Mouse (Mus musculus) ES-Bruce4 (cell line): ENCODE results near the gene Sfxn1.

Source experiments
- CTCF ChIP-seq: IDR thresholded peaks from one replicate; pipeline ENCODE4 v1.8.1; 2011; ENCODE audit warnings: low read depth, low read length
- POLR2A ChIP-seq: IDR thresholded peaks from one replicate; pipeline ENCODE4 v1.8.1; 2011; ENCODE audit warnings: low read length; ENCODE audit not compliant: insufficient read depth

DNA sequence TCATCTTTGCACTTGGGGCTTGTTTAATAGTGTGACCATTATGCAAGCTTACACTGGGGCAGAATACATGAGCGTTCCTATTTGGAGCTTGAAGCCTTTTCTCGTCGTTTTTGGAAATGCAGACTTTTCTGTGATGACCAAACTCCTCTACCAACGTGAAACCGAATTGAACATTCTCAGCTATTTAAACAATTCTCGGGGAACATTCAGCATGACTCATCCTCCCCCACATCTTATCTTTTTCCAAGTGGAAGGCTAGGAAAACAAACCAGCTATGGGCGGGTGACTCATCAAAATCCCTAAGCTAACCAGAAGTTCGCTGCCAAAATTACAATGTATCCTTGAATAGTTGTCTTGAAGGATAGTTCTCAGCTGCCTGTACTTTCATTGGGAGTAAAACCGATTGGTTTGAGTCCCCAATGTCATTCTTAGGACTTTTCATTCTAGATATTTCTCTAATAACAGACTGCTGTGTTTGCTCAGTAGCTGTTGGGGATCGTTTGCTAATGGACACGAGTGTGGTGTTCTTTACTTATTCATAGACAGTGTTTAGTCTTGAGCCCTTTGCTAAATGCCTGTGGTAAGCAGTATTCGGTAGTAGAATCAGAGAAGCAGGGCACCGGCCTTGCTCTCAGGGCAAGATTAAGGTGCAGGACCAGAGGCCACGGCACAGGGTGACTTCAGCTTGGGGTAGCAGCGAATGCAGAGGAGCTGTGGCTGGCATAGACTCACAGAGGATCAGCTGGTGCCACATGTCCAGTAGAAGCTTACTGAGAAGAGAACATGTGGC, 29.6 kb downstream of the Sfxn1 start:
- no peak for TF ChIP-seq POLR2A
- TF ChIP-seq CTCF, result no peak
